Mouse (Mus musculus) testis, postnatal 14 days (tissue): ENCODE data around the gene V1rd19.
"Not testable (repeated sequence)": the region's sequence is repeated elsewhere in the genome, so short reads cannot be mapped to it uniquely, and the experiment has no call there.

Source experiments
- DNase-seq: peaks from one replicate; pipeline ENCODE4 v3.0.0; 2021; ENCODE audit warnings: low spot score

The V1rd19 gene

DNA sequence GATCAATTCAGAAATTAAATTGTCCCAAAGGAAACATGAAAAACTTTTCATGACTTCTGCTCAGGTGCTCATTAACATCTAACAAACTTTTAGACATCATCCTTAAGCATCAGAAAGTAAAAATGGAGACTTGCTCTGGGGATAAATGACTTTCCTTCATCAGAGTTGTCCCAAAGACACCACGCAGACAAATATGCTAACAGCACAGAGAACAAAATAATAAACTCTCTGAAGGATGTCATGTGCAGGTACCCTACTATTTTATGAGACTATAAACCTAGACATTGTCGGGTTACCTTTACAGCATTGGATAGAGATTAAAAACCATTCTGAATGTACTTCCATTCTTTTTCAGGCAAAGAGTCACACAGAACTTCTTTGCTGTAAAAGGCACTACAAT is at the start of gene V1rd19:
V1rd19 (plus strand) TSS at position 301 of the 400 bp plus-strand sequence.
- DNase-seq = no peak

DNA sequence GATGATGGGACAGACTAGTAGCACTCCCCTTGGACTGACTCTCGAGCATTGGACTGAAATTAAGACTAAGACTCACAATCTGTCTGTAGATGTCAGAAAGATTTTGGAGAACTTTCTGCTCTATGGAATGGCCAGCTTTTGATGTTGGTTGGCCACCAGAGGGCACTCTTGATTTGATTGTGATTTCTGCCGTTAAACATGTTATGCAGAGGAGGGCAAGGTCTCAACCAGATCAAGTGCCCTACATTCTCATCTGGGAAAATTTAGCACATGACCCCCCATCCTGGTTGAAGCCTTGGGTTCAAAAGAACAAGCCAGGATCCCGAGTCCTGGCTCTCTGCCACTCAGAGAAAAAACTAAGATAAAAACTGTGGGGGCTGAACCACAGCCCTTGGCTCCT is 33.4 kb upstream of the V1rd19 start:
- DNase-seq = not testable (repeated sequence)

DNA sequence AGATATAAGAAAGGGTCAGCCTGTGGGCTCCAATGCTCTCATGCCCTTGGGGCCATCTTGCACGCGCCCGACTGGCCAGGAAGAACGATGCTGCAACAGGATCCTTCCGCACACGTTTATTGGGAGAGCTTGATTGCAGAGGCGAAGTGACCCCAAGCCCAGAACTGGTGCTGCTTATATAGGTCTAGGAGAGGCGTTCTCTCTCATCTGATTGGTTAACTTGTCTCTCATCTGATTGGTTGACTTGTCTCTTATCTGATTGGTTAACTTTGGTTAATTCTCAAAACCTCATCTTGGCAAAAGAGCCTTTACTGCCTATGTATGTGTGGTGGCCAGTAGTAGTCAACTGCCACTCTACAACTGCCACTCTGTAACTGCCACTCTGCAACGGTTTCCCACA is 27.2 kb upstream of the V1rd19 start, which contains the start of gene Vmn1r181:
Vmn1r181 (plus strand) TSS at position 301 of the 400 bp plus-strand sequence.
- not testable (repeated sequence) for DNase-seq

DNA sequence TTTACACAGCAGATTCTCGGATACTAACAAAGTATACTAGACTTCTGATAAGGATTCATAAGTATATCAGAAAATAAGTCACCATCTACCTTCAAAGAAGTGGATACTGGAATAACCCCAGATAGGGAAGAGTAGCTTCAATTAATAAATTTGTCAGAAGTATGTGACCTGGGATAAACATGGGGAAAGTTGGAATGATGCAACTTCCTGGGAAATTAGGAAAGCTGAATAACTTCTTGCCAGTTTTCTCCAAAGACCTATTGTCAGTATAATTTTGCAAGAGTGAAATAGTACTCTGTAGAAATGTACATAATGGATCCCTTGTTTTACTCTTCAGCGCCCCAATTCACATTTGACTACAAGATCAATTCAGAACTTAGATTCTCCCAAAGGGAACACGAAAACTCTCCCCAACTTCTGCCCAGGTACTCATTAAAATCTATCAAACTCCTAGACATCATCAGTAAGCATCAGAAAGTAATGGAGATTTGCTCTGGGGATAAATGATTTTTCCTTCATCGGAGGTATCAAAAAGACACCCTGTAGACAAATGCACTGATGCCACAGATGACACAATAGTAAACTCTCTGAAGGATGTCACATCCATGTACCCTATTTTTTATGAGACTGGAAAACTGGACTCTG is 51.3 kb downstream of the V1rd19 start, which contains the start of gene Vmn1r183:
Vmn1r183 (plus strand) TSS at position 595 of the 645 bp plus-strand sequence.
- no peak for DNase-seq
